Mouse (Mus musculus): ENCODE measurements at regions not wholly inside any gene's neighbourhood (a gene's known extent, or its start where the extent isn't known, plus 50 kb on each side); places are given as distances from the start of the nearest gene placed in this dataset.

DNA sequence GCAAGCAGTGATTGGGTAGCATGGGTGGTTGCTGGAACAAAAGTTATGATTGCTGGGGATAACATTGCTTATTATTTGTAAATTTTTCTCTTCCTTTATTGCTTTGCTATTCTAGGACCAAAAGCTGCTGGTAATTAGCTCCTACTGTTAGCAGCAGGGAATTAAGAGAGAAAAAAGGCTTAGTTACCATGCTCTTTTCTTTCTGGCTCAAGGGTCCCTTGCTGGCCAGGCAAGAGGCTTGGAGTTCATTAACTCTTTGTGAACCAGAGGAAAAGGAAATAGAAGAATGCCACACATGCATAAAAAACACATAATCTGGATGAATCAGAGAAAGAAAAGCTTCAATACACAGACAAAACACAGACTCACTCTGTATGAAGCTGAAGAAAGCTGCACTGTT, 237.1 kb upstream of the Nrsn1 start:
- Histone ChIP-seq H3K9ac (ENCODE audit: low read depth, low read length) (no peak overlapping the region), H3K4me1 (ENCODE audit: control insufficient read depth, insufficient read depth, low read length) (no peaks in the 10 kb centered on the region), H3K36me3 (ENCODE audit: control insufficient read depth, insufficient read depth, low read length) (no peaks in the 10 kb centered on the region), H3K4me3 (no peak overlapping the region), H3K27me3 (ENCODE audit: control insufficient read depth, insufficient read depth, low read length) (no peaks in the 10 kb centered on the region), H3K79me2 (replicated peaks; ENCODE audit: control insufficient read depth, insufficient read depth, low read length) (no peaks in the 10 kb centered on the region), H3K27ac (no peak overlapping the region)
- TF ChIP-seq EP300 (IDR thresholded peaks at IDR 0.05; ENCODE audit: insufficient read depth, low read depth, low read length) = no peak
- TF ChIP-seq POLR2A (IDR thresholded peaks at IDR 0.05; ENCODE audit: insufficient read depth, low read depth, low read length) = no peak
- no peak for TF ChIP-seq CTCF (IDR thresholded peaks at IDR 0.05)
- intact Hi-C loops (cut with DNase I) = no loop called here
- DNase-seq = no peak

DNA sequence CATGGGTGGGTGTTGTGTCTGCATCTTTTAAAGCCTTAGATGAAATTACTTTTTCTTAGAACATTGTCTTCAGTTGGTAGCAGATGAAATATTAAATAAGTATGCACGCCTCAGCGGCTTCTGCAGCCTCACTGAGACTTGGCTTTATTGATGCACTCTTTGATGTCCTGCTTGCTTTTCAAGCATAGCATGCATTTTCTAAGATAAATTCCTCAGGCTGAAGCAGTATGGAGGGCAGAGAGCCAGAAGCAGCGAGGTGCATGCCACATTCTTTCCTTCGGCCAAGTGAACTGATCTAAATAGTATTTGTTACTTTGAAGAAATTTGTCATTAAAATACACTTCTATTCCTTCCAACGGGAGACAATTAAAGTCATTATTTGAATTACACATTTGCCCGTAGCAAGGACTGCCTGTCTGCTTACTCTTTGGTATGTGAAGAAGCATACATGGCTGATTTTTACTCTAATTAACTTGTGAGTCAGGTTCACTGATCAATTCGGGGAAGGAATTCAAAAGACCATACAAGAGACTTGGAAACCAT, 224.3 kb upstream of the Nrsn1 start:
- DNase-seq = no peak
- H3K9ac ChIP-seq (ENCODE audit: low read depth, low read length) = no peak overlapping the region
- H3K4me1 ChIP-seq (ENCODE audit: control insufficient read depth, insufficient read depth, low read length) = no peaks in the 10 kb centered on the region
- H3K27me3 ChIP-seq (ENCODE audit: control insufficient read depth, insufficient read depth, low read length) = no peaks in the 10 kb centered on the region
- H3K27ac ChIP-seq = no peak overlapping the region
- TF ChIP-seq POLR2A (IDR thresholded peaks at IDR 0.05; ENCODE audit: insufficient read depth, low read depth, low read length) = no peak
- TF ChIP-seq EP300 (IDR thresholded peaks at IDR 0.05; ENCODE audit: insufficient read depth, low read depth, low read length) = no peak
- TF ChIP-seq CTCF (IDR thresholded peaks at IDR 0.05) = no peak
- intact Hi-C loops (cut with DNase I) = no loop called here
- H3K36me3 ChIP-seq (ENCODE audit: control insufficient read depth, insufficient read depth, low read length) = no peaks in the 10 kb centered on the region
- no peaks in the 10 kb centered on the region for H3K79me2 ChIP-seq (replicated peaks; ENCODE audit: control insufficient read depth, insufficient read depth, low read length)
- 67% methylated on average over 7 of the region's 7 CpGs for WGBS
- H3K4me3 ChIP-seq = no peak overlapping the region

- Histone ChIP-seq H3K36me3 (ENCODE audit: control insufficient read depth, insufficient read depth, low read length) (no peaks in the 10 kb centered on the region), H3K27me3 (ENCODE audit: control insufficient read depth, insufficient read depth, low read length) (no peaks in the 10 kb centered on the region), H3K4me1 (ENCODE audit: control insufficient read depth, insufficient read depth, low read length) (no peaks in the 10 kb centered on the region), H3K4me3 (no peak overlapping the region), H3K9ac (ENCODE audit: low read depth, low read length) (no peak overlapping the region), H3K79me2 (replicated peaks; ENCODE audit: control insufficient read depth, insufficient read depth, low read length) (no peaks in the 10 kb centered on the region), H3K27ac (no peak overlapping the region)
- intact Hi-C loops (cut with DNase I) = no loop called here
- 73% methylated on average over 4 of the region's 4 CpGs for WGBS
- no peak for DNase-seq
- no peak for TF ChIP-seq EP300 (IDR thresholded peaks at IDR 0.05; ENCODE audit: insufficient read depth, low read depth, low read length)
- no peak for TF ChIP-seq CTCF (IDR thresholded peaks at IDR 0.05)
- TF ChIP-seq POLR2A (IDR thresholded peaks at IDR 0.05; ENCODE audit: insufficient read depth, low read depth, low read length) = no peak
These were observed 219.7 kb upstream of the Nrsn1 start for GRCm38 (mm10) chr13:25490036-25490435.

GRCm38 (mm10) chr13:25483309-25483708, 213.0 kb upstream of the Nrsn1 start:
- Histone ChIP-seq H3K36me3 (ENCODE audit: control insufficient read depth, insufficient read depth, low read length) (no peaks in the 10 kb centered on the region), H3K9ac (ENCODE audit: low read depth, low read length) (no peak overlapping the region), H3K27ac (no peak overlapping the region), H3K4me3 (no peak overlapping the region), H3K27me3 (ENCODE audit: control insufficient read depth, insufficient read depth, low read length) (no peaks in the 10 kb centered on the region), H3K4me1 (ENCODE audit: control insufficient read depth, insufficient read depth, low read length) (no peaks in the 10 kb centered on the region), H3K79me2 (replicated peaks; ENCODE audit: control insufficient read depth, insufficient read depth, low read length) (no peaks in the 10 kb centered on the region)
- no peak for TF ChIP-seq EP300 (IDR thresholded peaks at IDR 0.05; ENCODE audit: insufficient read depth, low read depth, low read length)
- no peak for TF ChIP-seq CTCF (IDR thresholded peaks at IDR 0.05)
- no peak for TF ChIP-seq POLR2A (IDR thresholded peaks at IDR 0.05; ENCODE audit: insufficient read depth, low read depth, low read length)
- 61% methylated on average over 1 of the region's 1 CpGs for WGBS
- DNase-seq = no peak
- intact Hi-C loops (cut with DNase I) = no loop called here

GRCm38 (mm10) chr13:25451917-25452316, 181.6 kb upstream of the Nrsn1 start:
- 82% methylated on average over 9 of the region's 9 CpGs for WGBS
- no peaks in the 10 kb centered on the region for H3K4me1 ChIP-seq (ENCODE audit: control insufficient read depth, insufficient read depth, low read length)
- intact Hi-C loops (cut with DNase I) = no loop called here
- no peak for DNase-seq
- no peak overlapping the region for H3K27ac ChIP-seq
- no peaks in the 10 kb centered on the region for H3K27me3 ChIP-seq (ENCODE audit: control insufficient read depth, insufficient read depth, low read length)
- TF ChIP-seq EP300 (IDR thresholded peaks at IDR 0.05; ENCODE audit: insufficient read depth, low read depth, low read length) = no peak
- TF ChIP-seq POLR2A (IDR thresholded peaks at IDR 0.05; ENCODE audit: insufficient read depth, low read depth, low read length) = no peak
- TF ChIP-seq CTCF (IDR thresholded peaks at IDR 0.05) = no peak
- H3K9ac ChIP-seq (ENCODE audit: low read depth, low read length) = no peak overlapping the region
- no peaks in the 10 kb centered on the region for H3K79me2 ChIP-seq (replicated peaks; ENCODE audit: control insufficient read depth, insufficient read depth, low read length)
- H3K4me3 ChIP-seq = no peak overlapping the region
- H3K36me3 ChIP-seq (ENCODE audit: control insufficient read depth, insufficient read depth, low read length) = no peaks in the 10 kb centered on the region

GRCm38 (mm10) chr13:25451357-25451861, 181.1 kb upstream of the Nrsn1 start:
- TF ChIP-seq POLR2A (IDR thresholded peaks at IDR 0.05; ENCODE audit: insufficient read depth, low read depth, low read length) (no peak), EP300 (IDR thresholded peaks at IDR 0.05; ENCODE audit: insufficient read depth, low read depth, low read length) (no peak), CTCF (IDR thresholded peaks at IDR 0.05) (no peak)
- no peaks in the 10 kb centered on the region for H3K36me3 ChIP-seq (ENCODE audit: control insufficient read depth, insufficient read depth, low read length)
- H3K4me1 ChIP-seq (ENCODE audit: control insufficient read depth, insufficient read depth, low read length) = no peaks in the 10 kb centered on the region
- no peak overlapping the region for H3K4me3 ChIP-seq
- H3K27me3 ChIP-seq (ENCODE audit: control insufficient read depth, insufficient read depth, low read length) = no peaks in the 10 kb centered on the region
- no peak for DNase-seq
- no peaks in the 10 kb centered on the region for H3K79me2 ChIP-seq (replicated peaks; ENCODE audit: control insufficient read depth, insufficient read depth, low read length)
- no peak overlapping the region for H3K9ac ChIP-seq (ENCODE audit: low read depth, low read length)
- intact Hi-C loops (cut with DNase I) = no loop called here
- no peak overlapping the region for H3K27ac ChIP-seq
- 59% methylated on average over 13 of the region's 13 CpGs for WGBS
